Mouse (Mus musculus) thymus, adult 2 months (tissue): ENCODE results near the gene Smcr8. TPM values are rescaled to one million over a fixed set of nuclear protein-coding genes. Genes with fewer than 3 reads are reported as not detected.

Experiments
- DNase-seq: peaks from one replicate; pipeline ENCODE4 v3.0.0; 2021
- H3K27ac ChIP-seq: fragments of 200-500 bp; 2 replicates; pipeline ENCODE4 v1.5.1; 2012; ENCODE audit warnings: low read length, control low read depth; ENCODE audit not compliant: control insufficient read depth, insufficient read depth
- H3K27me3 ChIP-seq: fragments of 200-500 bp; 2 replicates; pipeline ENCODE4 v1.6.1; 2012; ENCODE audit warnings: mild to moderate bottlenecking, low read length, moderate library complexity, mixed read lengths; ENCODE audit not compliant: control insufficient read depth, insufficient read depth
- H3K36me3 ChIP-seq: fragments of 200-500 bp; 2 replicates; pipeline ENCODE4 v1.6.1; 2012; ENCODE audit warnings: mild to moderate bottlenecking, low read length, moderate library complexity; ENCODE audit not compliant: control insufficient read depth, insufficient read depth
- H3K4me1 ChIP-seq: fragments of 200-500 bp; replicated peaks from 2 replicates; pipeline ENCODE4 v1.6.1; 2012; ENCODE audit warnings: low read length; ENCODE audit not compliant: control insufficient read depth, insufficient read depth
- H3K4me3 ChIP-seq: fragments of 200-500 bp; 2 replicates; pipeline ENCODE4 v1.5.1; 2012; ENCODE audit warnings: mild to moderate bottlenecking, low read length, control low read depth, moderate library complexity; ENCODE audit not compliant: control insufficient read depth, insufficient read depth
- CTCF ChIP-seq: fragments of 200-500 bp; IDR thresholded peaks from 2 replicates; pipeline ENCODE4 v1.5.1; 2012; ENCODE audit warnings: mild to moderate bottlenecking, control low read depth, low read length, moderate library complexity, borderline replicate concordance; ENCODE audit not compliant: control insufficient read depth, poor library complexity, insufficient read depth; ENCODE audit errors: extremely low read depth
- POLR2A ChIP-seq: fragments of 200-500 bp; IDR thresholded peaks from 2 replicates; pipeline ENCODE4 v1.6.1; 2012; ENCODE audit warnings: mild to moderate bottlenecking, low read length, control low read depth, moderate library complexity; ENCODE audit not compliant: control insufficient read depth, poor library complexity, insufficient read depth; ENCODE audit errors: extremely low read depth
- WGBS: fragments of 180-500 bp; shearing (Covaris S2); methylation state at CpG from one replicate; pipeline ENCODE4 v1.1.7; 2018; 5-methylcytosine and 5-hydroxymethylcytosine counted together
- polyA plus RNA-seq: library from polyadenylated mRNA; depleted of rRNA; stranded (reverse); fragments of >200 nt; gene quantifications from 2 replicates; pipeline ENCODE4 v1.2.3, GENCODE M21; 2012

Smcr8 gene
- polyA plus RNA-seq, 1 experiment: 25.5 TPM

- no peaks in the 10 kb centered on the region; the same call in 1 of the 2 replicates for H3K36me3 ChIP-seq
- no peak for TF ChIP-seq POLR2A
- TF ChIP-seq CTCF: no peak
- no peak overlapping the region for H3K4me3 ChIP-seq
- no peak for DNase-seq
- H3K27me3 ChIP-seq: no peaks in the 10 kb centered on the region
- H3K27ac ChIP-seq: no peak overlapping the region
- 95% methylated on average over 5 of the region's 5 CpGs for WGBS
- H3K4me1 ChIP-seq: no peaks in the 10 kb centered on the region
These were observed 42.1 kb upstream of the Smcr8 start for GRCm38 (mm10) chr11:60735191-60735590.

GRCm38 (mm10) chr11:60736491-60736890 lies 40.8 kb upstream of the Smcr8 start:
- Histone ChIP-seq H3K27me3 (no peaks in the 10 kb centered on the region), H3K36me3 (peaks cover 8% of the 10 kb centered on the region; the same call in 1 of the 2 replicates), H3K4me3 (no peak overlapping the region), H3K27ac (no peak overlapping the region), H3K4me1 (no peaks in the 10 kb centered on the region)
- WGBS: 95% methylated on average over 3 of the region's 3 CpGs
- DNase-seq: no peak
- no peak for TF ChIP-seq CTCF
- TF ChIP-seq POLR2A: no peak

- TF ChIP-seq CTCF (no peak), POLR2A (no peak)
- Histone ChIP-seq H3K4me1 (no peaks in the 10 kb centered on the region), H3K27ac (no peak overlapping the region), H3K4me3 (no peak overlapping the region), H3K36me3 (peaks cover 16% of the 10 kb centered on the region), H3K27me3 (no peaks in the 10 kb centered on the region)
- DNase-seq: no peak
These were observed 39.9 kb upstream of the Smcr8 start for GRCm38 (mm10) chr11:60737450-60737849.

GRCm38 (mm10) chr11:60740321-60740720 lies 37.0 kb upstream of the Smcr8 start:
- TF ChIP-seq POLR2A: no peak
- no peak for TF ChIP-seq CTCF
- WGBS: 95% methylated on average over 3 of the region's 3 CpGs
- Histone ChIP-seq H3K4me3 (no peak overlapping the region), H3K27me3 (no peaks in the 10 kb centered on the region), H3K36me3 (peaks cover 25% of the 10 kb centered on the region), H3K4me1 (no peaks in the 10 kb centered on the region), H3K27ac (no peak overlapping the region)
- no peak for DNase-seq

- no peak for DNase-seq
- Histone ChIP-seq H3K27me3 (no peaks in the 10 kb centered on the region), H3K4me3 (no peak overlapping the region), H3K4me1 (no peaks in the 10 kb centered on the region), H3K36me3 (peaks cover 30% of the 10 kb centered on the region), H3K27ac (no peak overlapping the region)
- WGBS: 97% methylated on average over 7 of the region's 7 CpGs
- TF ChIP-seq POLR2A: no peak
- TF ChIP-seq CTCF: no peak
These were observed 21.8 kb upstream of the Smcr8 start for GRCm38 (mm10) chr11:60755570-60755969.

GRCm38 (mm10) chr11:60761681-60762080 lies 15.6 kb upstream of the Smcr8 start:
- DNase-seq: no peak
- H3K4me1 ChIP-seq: no peaks in the 10 kb centered on the region
- H3K27me3 ChIP-seq: no peaks in the 10 kb centered on the region
- no peak for TF ChIP-seq CTCF
- TF ChIP-seq POLR2A: no peak
- peaks cover 12% of the 10 kb centered on the region for H3K36me3 ChIP-seq
- H3K4me3 ChIP-seq: no peak overlapping the region
- no peak overlapping the region for H3K27ac ChIP-seq
- WGBS: 71% methylated on average over 3 of the region's 3 CpGs

- Histone ChIP-seq H3K4me1 (no peaks in the 10 kb centered on the region), H3K36me3 (no peaks in the 10 kb centered on the region), H3K4me3 (no peak overlapping the region), H3K27me3 (no peaks in the 10 kb centered on the region), H3K27ac (no peak overlapping the region)
- 96% methylated on average over 4 of the region's 4 CpGs for WGBS
- no peak for TF ChIP-seq POLR2A
- no peak for TF ChIP-seq CTCF
- DNase-seq: no peak
These were observed 10.4 kb upstream of the Smcr8 start for GRCm38 (mm10) chr11:60766969-60767368.
